Mouse (Mus musculus) C2C12 (cell line): ENCODE measurements around the gene Agrn.

Experiments
- CEBPB ChIP-seq: IDR thresholded peaks from one replicate; pipeline ENCODE4 v1.6.1; 2011; ENCODE audit warnings: low read depth, mild to moderate bottlenecking, control low read depth, moderate library complexity
- CTCF ChIP-seq: IDR thresholded peaks from one replicate; pipeline ENCODE4 v1.5.1; 2011; ENCODE audit not compliant: control insufficient read depth, insufficient read depth, insufficient read length
- MAX ChIP-seq: IDR thresholded peaks from one replicate; pipeline ENCODE4 v1.6.1; 2011; ENCODE audit warnings: mild to moderate bottlenecking, control low read depth
- MYOG ChIP-seq: IDR thresholded peaks from one replicate; pipeline ENCODE4 v1.6.1; 2011; ENCODE audit not compliant: control insufficient read depth, insufficient read length; ENCODE audit errors: extremely low read depth
- USF1 ChIP-seq: IDR thresholded peaks from one replicate; pipeline ENCODE4 v1.6.1; 2011; ENCODE audit warnings: low read depth, mild to moderate bottlenecking, control low read depth, moderate library complexity

DNA sequence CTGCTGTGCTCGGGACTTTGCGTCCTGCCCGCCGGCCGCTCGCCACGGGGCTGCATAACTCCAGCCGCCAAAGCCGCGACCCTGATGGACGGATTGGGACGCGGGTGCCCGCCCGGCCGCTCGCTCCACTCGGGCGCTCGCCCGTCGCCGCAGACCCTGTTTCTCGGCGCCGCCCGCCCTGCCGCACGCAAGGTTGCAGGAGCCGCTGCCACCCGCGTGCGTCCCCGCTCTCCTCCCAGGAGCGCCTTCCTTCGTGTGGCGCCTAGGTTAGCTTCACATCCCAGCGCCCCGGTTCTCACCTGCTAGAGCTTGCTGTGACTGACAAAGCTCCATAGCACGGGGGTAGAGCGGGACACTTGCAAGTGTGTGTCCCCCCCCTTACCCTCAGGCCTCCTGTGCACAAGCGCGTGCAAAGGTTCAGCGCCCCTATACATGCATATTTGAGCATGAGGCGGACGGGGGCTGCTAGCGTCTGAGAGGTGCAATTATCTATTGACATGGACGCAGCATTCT is 37.5 kb upstream of the Agrn start, which contains the start of gene Plekhn1:
- TF ChIP-seq CTCF, result no peak
- no peak for TF ChIP-seq CEBPB
- no peak for TF ChIP-seq USF1
- no peak for TF ChIP-seq MAX
- TF ChIP-seq MYOG, result no peak
